Mouse (Mus musculus) embryonic facial prominence, embryonic 14.5 days (tissue): ENCODE results near the gene Nkap. TPM values are rescaled to one million over a fixed set of nuclear protein-coding genes. Genes with fewer than 3 reads are reported as not detected.
"Not testable (repeated sequence)": the region's sequence is repeated elsewhere in the genome, so short reads cannot be mapped to it uniquely, and the experiment has no call there.

ENCODE experiments used
- ATAC-seq: fragments of 200-750 bp; cut with Nextera tagmentation; 2 replicates; pipeline ENCODE4 v1.8.0; 2017; ENCODE audit warnings: low read depth, moderate number of reproducible peaks, moderate TSS enrichment
- DNase-seq: peaks from one replicate; pipeline ENCODE4 v3.0.0-alpha.2; 2015; ENCODE audit warnings: low spot score
- H3K27ac ChIP-seq: fragments of 300-500 bp; sonication (generic); replicated peaks from 2 replicates; pipeline ENCODE4 v1.5.1; 2014; ENCODE audit warnings: low read depth, mild to moderate bottlenecking, low read length, moderate library complexity
- H3K27me3 ChIP-seq: fragments of 300-500 bp; sonication (generic); replicated peaks from 2 replicates; pipeline ENCODE4 v1.6.1; 2014; ENCODE audit warnings: low read length; ENCODE audit not compliant: control insufficient read depth, insufficient read depth
- H3K36me3 ChIP-seq: fragments of 300-500 bp; sonication (generic); 2 replicates; pipeline ENCODE4 v1.6.1; 2014; ENCODE audit warnings: low read length, mixed read lengths; ENCODE audit not compliant: control insufficient read depth, insufficient read depth
- H3K4me1 ChIP-seq: fragments of 300-500 bp; sonication (generic); 2 replicates; pipeline ENCODE4 v1.6.1; 2014; ENCODE audit warnings: antibody characterized with exemption, low read length; ENCODE audit not compliant: control insufficient read depth, insufficient read depth
- H3K4me2 ChIP-seq: fragments of 300-500 bp; sonication (generic); 2 replicates; pipeline ENCODE4 v1.6.1; 2014; ENCODE audit warnings: low read depth, mild to moderate bottlenecking, low read length, moderate library complexity, mixed read lengths
- H3K4me3 ChIP-seq: fragments of 300-500 bp; sonication (generic); 2 replicates; pipeline ENCODE4 v1.5.1; 2014; ENCODE audit warnings: low read depth, mild to moderate bottlenecking, low read length
- H3K9ac ChIP-seq: fragments of 300-500 bp; sonication (generic); 2 replicates; pipeline ENCODE4 v1.6.1; 2014; ENCODE audit warnings: low read depth, mild to moderate bottlenecking, low read length, moderate library complexity, mixed read lengths
- H3K9me3 ChIP-seq: fragments of 300-500 bp; sonication (generic); 2 replicates; pipeline ENCODE4 v1.6.1; 2016; ENCODE audit warnings: low read length; ENCODE audit not compliant: control insufficient read depth
- WGBS: fragments of 180-500 bp; shearing (Covaris S2); extraction: QIAGEN DNeasy Blood & Tissue Kit; methylation state at CpG from one replicate; pipeline ENCODE4 v1.1.7; 2014; 5-methylcytosine and 5-hydroxymethylcytosine counted together
- polyA plus RNA-seq: library from polyadenylated mRNA; unstranded; fragments of >200 nt; fragmentation: Nextera tagmentation; extraction: Ambion mirVana; gene quantifications from 2 replicates; pipeline ENCODE4 v1.2.1, GENCODE M21; 2014

Nkap gene
- polyA plus RNA-seq, 1 experiment from 2014 or later: 12.6 TPM

- no peak for ATAC-seq
- H3K9me3 ChIP-seq: no peaks in the 10 kb centered on the region
- H3K27me3 ChIP-seq: no peaks in the 10 kb centered on the region
- DNase-seq: no peak
- H3K27ac ChIP-seq: no peak within 1 kb of the TSS
- 47% methylated on average over 5 of the region's 5 CpGs for WGBS
- no peak within 1 kb of the TSS for H3K4me3 ChIP-seq
- no peaks in the 10 kb centered on the region for H3K4me1 ChIP-seq
- no peak within 1 kb of the TSS for H3K9ac ChIP-seq
- H3K36me3 ChIP-seq: no peaks in the 10 kb centered on the region
- no peak within 1 kb of the TSS for H3K4me2 ChIP-seq
Observed at GRCm38 (mm10) chrX:37168742-37169141, 42.1 kb downstream of the Nkap start, which contains the start of gene Akap14. TSS of gene Akap14 (minus strand) at chrX:37168842.

DNA sequence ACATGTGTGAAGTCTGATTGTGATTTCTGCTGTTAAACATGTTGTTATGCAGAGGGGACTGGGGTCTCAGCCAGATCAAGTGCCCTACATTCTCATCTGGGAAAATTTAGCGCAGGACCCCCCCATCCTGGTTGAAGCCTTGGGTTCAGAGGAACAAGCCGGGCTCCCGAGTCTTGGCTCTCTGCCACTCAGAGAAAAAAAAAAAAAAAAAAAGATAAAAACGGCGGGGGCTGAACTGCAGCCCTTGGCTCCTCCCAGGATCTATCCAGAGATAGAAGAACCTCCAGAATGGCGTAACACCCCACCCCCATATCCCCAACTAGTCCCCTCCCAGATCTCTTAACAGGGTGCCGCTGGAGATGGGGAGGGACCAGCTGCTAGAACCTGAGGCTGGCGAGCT lies 57.8 kb downstream of the Nkap start:
- not testable (repeated sequence) for ATAC-seq, H3K27ac ChIP-seq, H3K4me3 ChIP-seq, H3K4me2 ChIP-seq, DNase-seq, H3K9me3 ChIP-seq, H3K4me1 ChIP-seq, H3K36me3 ChIP-seq, H3K9ac ChIP-seq, H3K27me3 ChIP-seq
- WGBS: 69% methylated on average over 5 of the region's 8 CpGs

DNA sequence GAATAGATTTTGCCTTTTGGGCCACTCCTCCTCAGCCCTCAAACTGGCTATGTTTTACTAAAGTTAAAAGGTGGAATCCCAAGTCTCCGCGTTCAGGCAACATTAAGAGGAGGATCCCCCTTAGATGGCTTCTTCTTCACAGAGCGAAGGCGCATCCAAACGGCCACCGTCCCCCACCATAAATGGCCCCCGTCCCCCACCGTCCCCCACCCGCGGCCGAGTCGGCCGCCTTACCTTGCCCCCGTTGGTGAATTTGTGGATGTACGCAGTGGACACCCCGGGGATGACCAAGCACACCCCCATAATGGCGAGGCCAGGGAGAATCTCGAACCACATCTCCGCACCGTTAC lies 64.1 kb downstream of the Nkap start:
- peak; percentile 32 for ATAC-seq
- Histone ChIP-seq H3K9me3 (no peaks in the 10 kb centered on the region), H3K36me3 (no peaks in the 10 kb centered on the region), H3K4me3 (peak overlapping the region; percentile 57), H3K27ac (no peak overlapping the region), H3K4me2 (peak overlapping the region; percentile 61), H3K9ac (peak overlapping the region; percentile 68), H3K4me1 (no peaks in the 10 kb centered on the region), H3K27me3 (no peaks in the 10 kb centered on the region)
- DNase-seq: no peak
- WGBS: 37% methylated on average over 5 of the region's 20 CpGs

DNA sequence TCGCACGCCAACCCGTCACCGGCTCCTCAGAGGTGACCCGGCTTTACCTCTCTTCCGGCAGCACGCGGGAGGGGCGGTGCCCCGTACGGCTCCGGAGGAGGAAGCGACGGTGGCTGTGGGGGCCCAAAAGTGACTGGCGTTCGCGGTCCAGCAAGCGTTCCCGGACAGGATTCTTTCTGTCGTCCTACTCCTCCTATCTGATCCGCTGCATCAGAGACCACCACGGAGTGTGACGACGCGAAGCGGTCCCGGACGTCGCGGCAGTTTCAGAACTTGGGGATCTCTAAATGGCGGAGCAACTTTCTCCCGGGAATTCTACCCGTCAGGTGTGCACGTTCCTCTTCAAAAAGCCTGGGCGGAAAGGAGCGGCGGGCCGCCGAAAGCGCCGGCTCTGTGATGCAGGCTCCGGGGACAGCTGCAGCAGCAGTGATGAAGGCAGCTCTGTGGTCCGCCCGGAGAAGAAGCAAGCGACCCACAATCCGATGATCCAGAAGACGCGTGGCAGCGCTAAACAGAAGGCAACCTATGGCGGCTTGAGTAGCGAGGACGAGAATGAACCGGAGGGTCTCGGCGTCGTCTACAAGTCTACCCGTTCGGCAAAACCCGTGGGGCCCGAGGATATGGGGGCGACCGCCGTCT lies 64.6 kb downstream of the Nkap start, which contains the start of the genes Ndufa1 and Rnf113a1:
Gene Ndufa1 (minus strand): TSS at position 59 of the 639 bp plus-strand sequence.
Gene Rnf113a1 (plus strand): TSS at position 141 of the 639 bp plus-strand sequence.
- Histone ChIP-seq H3K4me2 (peak within 1 kb of the TSS; percentile 61), H3K4me3 (peak within 1 kb of the TSS; percentile 57), H3K27ac (peak within 1 kb of the TSS; percentile 76), H3K9ac (peak within 1 kb of the TSS; percentile 68), H3K4me1 (no peaks in the 10 kb centered on the region), H3K27me3 (no peaks in the 10 kb centered on the region), H3K36me3 (no peaks in the 10 kb centered on the region), H3K9me3 (no peaks in the 10 kb centered on the region)
- WGBS: 25% methylated on average over 38 of the region's 63 CpGs
- ATAC-seq: peak; percentile 91
- DNase-seq: peak; percentile 90

- 38% methylated on average over 28 of the region's 28 CpGs for WGBS
- Histone ChIP-seq H3K9me3 (no peaks in the 10 kb centered on the region), H3K9ac (peak overlapping the region; percentile 68), H3K4me1 (no peaks in the 10 kb centered on the region), H3K36me3 (no peaks in the 10 kb centered on the region), H3K27me3 (no peaks in the 10 kb centered on the region), H3K27ac (no peak overlapping the region), H3K4me2 (peak overlapping the region; percentile 61), H3K4me3 (peak overlapping the region; percentile 57)
- DNase-seq (no peak), ATAC-seq (peak; percentile 13; the same call in 1 of the 2 replicates)
Observed at GRCm38 (mm10) chrX:37191744-37192379, 65.3 kb downstream of the Nkap start.

DNA sequence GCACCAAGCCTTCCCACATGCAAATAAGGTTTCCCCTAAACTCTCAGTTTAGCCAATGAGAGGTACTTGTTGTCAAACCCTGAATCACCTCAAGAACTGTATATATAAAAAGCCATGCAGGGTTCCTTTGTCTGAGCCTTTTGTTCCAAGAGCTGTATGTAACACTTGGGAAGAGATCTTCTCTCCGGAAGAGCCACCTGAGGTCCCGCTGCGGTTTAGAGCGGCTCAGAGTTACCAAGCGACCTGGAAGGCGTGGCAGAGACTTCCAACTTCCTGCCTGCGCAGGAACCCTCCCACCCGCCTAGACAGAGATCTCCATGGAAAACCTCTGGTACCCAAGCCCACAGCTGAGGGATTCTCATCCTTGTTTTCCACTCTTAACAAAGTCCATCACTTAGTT lies 72.1 kb downstream of the Nkap start:
- DNase-seq: no peak
- no peak for ATAC-seq
- 66% methylated on average over 8 of the region's 8 CpGs for WGBS
- Histone ChIP-seq H3K27me3 (no peaks in the 10 kb centered on the region), H3K4me3 (no peak overlapping the region), H3K9me3 (no peaks in the 10 kb centered on the region), H3K27ac (no peak overlapping the region), H3K9ac (no peak overlapping the region), H3K4me1 (no peaks in the 10 kb centered on the region), H3K36me3 (no peaks in the 10 kb centered on the region), H3K4me2 (no peak overlapping the region)

Other genes with a start within 250 kb of the Nkap start
- 2.6 and 2.7 TPM in 2 replicates for gene Nkrf, start 223.9 kb upstream of the Nkap start, polyA plus RNA-seq
- 30.5 and 37.3 TPM in 2 replicates for gene Sept6, start 135.0 kb upstream of the Nkap start, polyA plus RNA-seq
- gene Sowahd, start 78.0 kb upstream of the Nkap start, polyA plus RNA-seq: 0.30 and 0.35 TPM in 2 replicates
- 616 and 763 TPM in 2 replicates for gene Rpl39, start 41.4 kb upstream of the Nkap start, polyA plus RNA-seq
- gene Upf3b, start 16.5 kb upstream of the Nkap start, polyA plus RNA-seq: 12.2 and 13.4 TPM in 2 replicates
- gene Akap14, start 42.0 kb downstream of the Nkap start, polyA plus RNA-seq: 0.26 and 0.82 TPM in 2 replicates
- gene Ndufa1, start 64.4 kb downstream of the Nkap start, polyA plus RNA-seq: 469 and 531 TPM in 2 replicates
- 8.8 and 9.9 TPM in 2 replicates for gene Rnf113a1, start 64.5 kb downstream of the Nkap start, polyA plus RNA-seq
- gene Gm9, start 84.2 kb downstream of the Nkap start, polyA plus RNA-seq: not detected in 2 replicates
- not detected in 2 replicates for gene Rhox1, start 95.5 kb downstream of the Nkap start, polyA plus RNA-seq
- gene Rhox2a, start 118.2 kb downstream of the Nkap start, polyA plus RNA-seq: not detected in 2 replicates
- not detected in 2 replicates for gene Rhox3a, start 123.1 kb downstream of the Nkap start, polyA plus RNA-seq
- gene Rhox4a, start 138.5 kb downstream of the Nkap start, polyA plus RNA-seq: not detected in 2 replicates